Mouse (Mus musculus): ENCODE data around the gene Commd3.

DNA sequence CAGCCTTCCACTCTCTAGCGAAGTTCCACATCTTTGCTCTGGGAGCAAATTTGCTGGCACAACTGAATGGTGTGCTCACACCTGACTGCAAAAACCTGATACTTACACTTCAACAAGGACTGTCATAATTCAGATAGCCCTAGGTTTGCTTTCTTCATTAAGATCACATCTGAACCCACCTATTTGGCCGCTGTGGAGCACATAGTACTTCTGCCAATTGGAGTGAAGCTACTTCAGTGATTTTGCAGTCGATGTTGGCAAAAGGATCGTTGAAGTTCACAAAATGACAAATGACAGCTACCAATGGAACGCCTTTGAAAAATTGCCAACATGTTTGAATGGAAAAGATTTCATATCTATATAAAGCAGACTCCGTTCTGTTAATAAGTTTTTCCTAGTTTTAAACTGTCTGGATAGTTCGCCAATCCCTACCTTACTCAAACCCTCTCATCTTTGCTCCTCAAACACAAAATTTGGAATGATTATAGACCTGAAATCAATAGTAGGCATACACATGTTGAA is 23.5 kb downstream of the Commd3 start:
- TF ChIP-seq CTCF (IDR thresholded peaks at IDR 0.05; ENCODE audit: extremely low read depth, insufficient read depth, low read length) (no peak), POLR2A (IDR thresholded peaks at IDR 0.05; ENCODE audit: extremely low read depth, insufficient read depth, low read length) (no peak)

Measured in cortical plate, adult 2 months (tissue).